Mouse (Mus musculus) C2C12 (cell line): ENCODE measurements around the gene Tnnt2.

Experiments used
- CTCF ChIP-seq: IDR thresholded peaks from one replicate; pipeline ENCODE4 v1.5.1; 2011; ENCODE audit not compliant: control insufficient read depth, insufficient read depth, insufficient read length
- USF1 ChIP-seq: IDR thresholded peaks from one replicate; pipeline ENCODE4 v1.6.1; 2011; ENCODE audit warnings: low read depth, mild to moderate bottlenecking, control low read depth, moderate library complexity

DNA sequence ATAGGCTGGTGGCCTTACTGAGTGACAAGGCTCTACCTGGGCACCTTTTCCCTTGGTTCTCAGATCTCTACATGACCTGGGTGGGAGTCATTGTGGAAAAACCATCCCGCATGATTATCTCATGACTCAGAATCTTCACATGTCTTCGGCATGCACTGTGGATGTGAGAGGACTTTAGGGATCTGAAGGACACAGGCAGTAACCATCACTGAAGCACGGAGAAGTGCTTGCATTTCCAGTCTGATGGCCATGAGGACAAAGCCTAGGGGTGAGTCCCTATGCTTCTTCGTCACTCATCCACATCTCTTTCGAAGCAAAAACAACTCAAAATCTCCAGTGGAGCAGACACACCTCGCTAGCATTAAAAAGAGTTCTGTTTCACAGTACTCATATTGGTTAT lies 63.1 kb downstream of the Tnnt2 start:
- TF ChIP-seq CTCF (no peak), USF1 (no peak)
